Mouse (Mus musculus) kidney, adult 2 months (tissue): ENCODE data around the gene Myo6.

Experiments used
- CTCF ChIP-seq: fragments of 200-500 bp; conservative IDR thresholded peaks from 2 replicates; pipeline ENCODE4 v1.5.1; 2011; ENCODE audit warnings: low read depth, mild to moderate bottlenecking, control low read depth, low read length, moderate library complexity, mixed read lengths; ENCODE audit not compliant: insufficient read depth, insufficient read length
- POLR2A ChIP-seq: fragments of 200-500 bp; IDR thresholded peaks from one replicate; pipeline ENCODE4 v1.6.1; 2011; ENCODE audit warnings: low read depth, low read length, control low read depth

GRCm38 (mm10) chr9:80202374-80203060 is 37.7 kb downstream of the Myo6 start:
- TF ChIP-seq CTCF (no peak), POLR2A (no peak)
